Mouse (Mus musculus) A20 (cell line): ENCODE measurements at regions not wholly inside any gene's neighbourhood (a gene's known extent, or its start where the extent isn't known, plus 50 kb on each side); places are given as distances from the start of the nearest gene placed in this dataset.

Experiments used
- DNase-seq: peaks from one replicate; pipeline ENCODE4 v3.0.0-alpha.2; 2011; ENCODE audit warnings: low read depth, low spot score

DNA sequence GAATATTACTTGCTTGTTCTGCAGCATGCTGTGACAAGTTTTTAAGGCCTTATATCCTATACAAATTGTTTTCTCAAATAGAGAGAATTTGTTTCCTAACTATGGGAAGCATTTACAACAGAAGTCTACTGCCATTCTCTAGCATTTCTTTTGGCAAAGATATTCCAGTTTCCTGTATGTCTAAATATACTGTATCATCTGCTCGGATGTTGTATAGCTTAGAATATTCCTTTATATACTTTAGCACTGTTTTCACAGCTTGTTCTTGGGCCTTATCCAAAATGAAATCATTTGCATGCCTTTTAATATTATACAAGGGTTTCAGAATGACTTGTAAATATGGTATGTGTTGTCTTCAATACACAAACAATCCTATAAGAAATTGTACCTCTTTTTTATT is 92.1 kb upstream of the Ins2 start:
- no peak for DNase-seq

DNA sequence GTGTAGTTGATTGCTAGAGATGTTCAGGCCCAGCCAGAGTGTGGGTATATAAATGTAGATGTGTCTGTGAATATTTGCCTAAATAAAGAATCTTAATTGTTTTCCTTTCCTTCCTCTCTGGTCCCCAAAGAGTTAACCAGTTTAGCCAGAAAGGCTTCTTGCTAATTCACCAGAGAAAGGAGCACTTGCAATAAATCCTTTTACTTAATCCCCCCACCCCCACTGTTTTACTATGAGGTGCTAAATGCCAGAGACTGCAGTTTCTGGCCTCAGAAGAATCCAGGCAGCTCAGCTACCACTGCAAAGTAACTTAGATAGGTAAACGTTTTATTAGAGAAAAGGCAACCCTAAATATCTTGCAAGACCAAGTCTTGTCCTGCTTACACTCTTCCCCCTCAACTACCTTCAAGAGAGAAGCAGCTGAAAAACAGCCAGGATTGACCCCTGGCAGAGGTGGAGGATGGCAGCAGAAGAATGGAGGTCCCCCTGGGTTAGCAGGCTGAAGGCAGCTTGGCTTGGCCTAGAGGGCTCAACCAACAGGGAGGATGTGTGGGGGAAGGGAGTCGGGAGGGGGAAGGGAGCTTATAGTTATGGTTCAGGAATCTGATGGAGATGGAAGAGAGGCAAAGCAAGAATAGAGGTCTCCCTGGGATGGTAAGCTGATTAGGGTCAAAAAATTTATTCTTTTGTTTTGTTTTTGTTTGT is 87.9 kb upstream of the Ins2 start:
- DNase-seq, result no peak

DNA sequence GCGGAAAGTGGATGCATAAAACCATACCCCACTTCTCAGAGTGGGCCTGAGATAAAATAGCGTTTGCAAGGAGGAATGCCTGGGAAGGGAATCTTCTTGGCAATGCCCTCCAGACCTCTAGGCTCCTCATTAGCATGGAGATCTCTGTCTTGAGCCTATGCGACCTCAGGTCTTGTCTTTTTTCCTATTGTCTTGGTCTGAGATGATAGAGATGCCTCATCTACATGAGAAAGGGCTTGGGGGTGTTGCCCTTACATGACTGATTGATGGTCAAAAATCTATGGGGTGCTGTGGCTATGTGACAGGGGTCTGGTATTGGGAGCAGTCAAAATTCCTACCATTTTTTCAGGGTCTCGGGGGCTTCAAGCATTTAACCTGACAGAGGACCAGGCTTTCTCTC is 67.5 kb upstream of the Ins2 start:
- DNase-seq, result no peak

DNA sequence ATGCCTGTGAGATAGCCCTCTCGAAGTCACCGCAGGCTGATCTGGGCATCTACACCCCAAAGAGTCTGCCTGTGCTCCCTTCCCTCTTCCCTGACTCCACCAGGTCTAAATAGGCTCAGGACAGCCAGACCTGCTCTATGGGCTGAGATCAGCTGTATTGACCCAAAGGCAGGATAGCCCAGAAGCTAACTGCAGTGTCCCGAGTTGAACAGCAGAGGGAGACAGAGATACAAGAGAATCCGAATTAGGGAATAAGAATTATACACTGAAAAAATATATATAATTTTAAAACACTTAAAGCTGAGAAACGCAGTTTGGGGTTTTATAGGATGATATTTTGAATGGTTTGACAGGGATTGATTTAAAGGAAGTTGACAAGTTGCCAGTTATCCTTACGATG is 56.2 kb upstream of the Ins2 start:
- DNase-seq, result peak; percentile 34

DNA sequence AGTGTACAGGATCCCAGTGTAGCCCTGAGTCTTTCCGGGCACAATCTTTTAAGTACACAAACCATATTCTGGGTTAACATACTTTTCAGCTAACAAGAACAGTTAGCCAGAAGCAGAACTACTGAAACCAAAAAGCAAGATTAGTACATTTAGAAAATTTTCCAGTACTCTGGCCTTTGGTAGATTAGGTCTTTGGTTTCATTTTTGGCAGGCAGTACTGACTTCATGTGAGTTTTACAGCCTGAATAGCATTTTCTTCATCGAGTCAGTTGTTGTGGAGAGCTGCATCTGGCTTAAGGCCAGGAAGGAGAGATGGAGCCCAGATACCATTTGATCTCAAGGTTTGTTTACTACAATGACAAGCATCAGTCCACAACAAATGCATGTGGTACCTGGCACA is 51.3 kb upstream of the Ins2 start:
- DNase-seq, result no peak
